Mouse (Mus musculus): Measurements from ENCODE around the gene Sprr2a1. TPM values are rescaled to one million over a fixed set of nuclear protein-coding genes. Genes with fewer than 3 reads are reported as not detected.

Sprr2a1 gene
- polyA plus RNA-seq (2014; fragmentation: Illumina TruSeq; extraction: RNeasy Lipid Tissue Mini Kit (QIAGEN cat#74804)): not detected

GRCm38 (mm10) chr3:92215569-92215968, at the start of gene Sprr2a1, which contains the start of gene Sprr2a2:
Sprr2a1 (plus strand) TSS chr3:92215799.
Sprr2a2 (plus strand) TSS chr3:92215920.

Other genes with a start within 250 kb of the Sprr2a1 start
- not detected for gene Pglyrp3, start 201.2 kb upstream of the Sprr2a1 start, polyA plus RNA-seq (2014; fragmentation: Illumina TruSeq; extraction: RNeasy Lipid Tissue Mini Kit (QIAGEN cat#74804))
- gene Lor, start 132.7 kb upstream of the Sprr2a1 start, polyA plus RNA-seq (2014; fragmentation: Illumina TruSeq; extraction: RNeasy Lipid Tissue Mini Kit (QIAGEN cat#74804)): not detected
- not detected for gene Prr9, start 91.9 kb upstream of the Sprr2a1 start, polyA plus RNA-seq (2014; fragmentation: Illumina TruSeq; extraction: RNeasy Lipid Tissue Mini Kit (QIAGEN cat#74804))
- not detected for gene Lelp1, start 73.1 kb upstream of the Sprr2a1 start, polyA plus RNA-seq (2014; fragmentation: Illumina TruSeq; extraction: RNeasy Lipid Tissue Mini Kit (QIAGEN cat#74804))
- gene Sprr2a2, start 121 bp downstream of the Sprr2a1 start, polyA plus RNA-seq (2014; fragmentation: Illumina TruSeq; extraction: RNeasy Lipid Tissue Mini Kit (QIAGEN cat#74804)): 0.20 TPM
- not detected for gene Sprr2a3, start 69.6 kb downstream of the Sprr2a1 start, polyA plus RNA-seq (2014; fragmentation: Illumina TruSeq; extraction: RNeasy Lipid Tissue Mini Kit (QIAGEN cat#74804))
- not detected for gene Sprr2b, start 100.8 kb downstream of the Sprr2a1 start, polyA plus RNA-seq (2014; fragmentation: Illumina TruSeq; extraction: RNeasy Lipid Tissue Mini Kit (QIAGEN cat#74804))
- gene Sprr2d, start 123.3 kb downstream of the Sprr2a1 start, polyA plus RNA-seq (2014; fragmentation: Illumina TruSeq; extraction: RNeasy Lipid Tissue Mini Kit (QIAGEN cat#74804)): not detected
- not detected for gene Sprr2e, start 136.3 kb downstream of the Sprr2a1 start, polyA plus RNA-seq (2014; fragmentation: Illumina TruSeq; extraction: RNeasy Lipid Tissue Mini Kit (QIAGEN cat#74804))
- gene Sprr2f, start 149.4 kb downstream of the Sprr2a1 start, polyA plus RNA-seq (2014; fragmentation: Illumina TruSeq; extraction: RNeasy Lipid Tissue Mini Kit (QIAGEN cat#74804)): not detected
- not detected for gene Sprr2h, start 169.9 kb downstream of the Sprr2a1 start, polyA plus RNA-seq (2014; fragmentation: Illumina TruSeq; extraction: RNeasy Lipid Tissue Mini Kit (QIAGEN cat#74804))
- gene Sprr2i, start 192.2 kb downstream of the Sprr2a1 start, polyA plus RNA-seq (2014; fragmentation: Illumina TruSeq; extraction: RNeasy Lipid Tissue Mini Kit (QIAGEN cat#74804)): not detected
- gene Sprr2j-ps, start 202.3 kb downstream of the Sprr2a1 start, polyA plus RNA-seq (2014; fragmentation: Illumina TruSeq; extraction: RNeasy Lipid Tissue Mini Kit (QIAGEN cat#74804)): not detected
- gene Gm9774, start 213.6 kb downstream of the Sprr2a1 start, polyA plus RNA-seq (2014; fragmentation: Illumina TruSeq; extraction: RNeasy Lipid Tissue Mini Kit (QIAGEN cat#74804)): 5.8 TPM
- gene Sprr2k, start 216.8 kb downstream of the Sprr2a1 start, polyA plus RNA-seq (2014; fragmentation: Illumina TruSeq; extraction: RNeasy Lipid Tissue Mini Kit (QIAGEN cat#74804)): not detected
- not detected for gene Sprr1b, start 223.0 kb downstream of the Sprr2a1 start, polyA plus RNA-seq (2014; fragmentation: Illumina TruSeq; extraction: RNeasy Lipid Tissue Mini Kit (QIAGEN cat#74804))
- not detected for gene Sprr3, start 242.9 kb downstream of the Sprr2a1 start, polyA plus RNA-seq (2014; fragmentation: Illumina TruSeq; extraction: RNeasy Lipid Tissue Mini Kit (QIAGEN cat#74804))